Mouse (Mus musculus): ENCODE measurements around the gene Npvf. TPM values are rescaled to one million over a fixed set of nuclear protein-coding genes. Genes with fewer than 3 reads are reported as not detected.

Npvf gene
- total and polyA plus RNA-seq, 3 experiments = not detected

DNA sequence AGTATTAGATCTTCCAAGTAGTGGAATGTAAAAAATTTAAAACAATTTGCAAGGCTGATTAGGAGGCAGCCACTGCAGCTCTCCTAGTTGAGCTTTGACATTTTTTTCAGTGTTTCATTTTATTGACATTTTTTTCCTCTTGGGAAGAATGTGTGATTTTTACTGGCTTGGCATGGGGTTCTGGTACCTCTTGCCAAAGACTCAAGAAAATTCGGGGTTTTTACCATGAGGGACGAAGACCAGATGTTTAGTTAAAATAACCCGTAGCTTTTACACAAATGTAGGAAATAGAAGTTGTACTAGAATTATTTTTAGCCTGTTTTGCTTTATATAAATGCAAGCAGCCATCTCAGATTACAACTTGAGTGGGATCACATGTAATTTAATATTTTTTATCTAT lies 4.2 kb upstream of the Npvf start:
- no peaks in the 10 kb centered on the region for H3K79me2 ChIP-seq (ENCODE audit: control insufficient read depth, insufficient read depth, low read length, poor library complexity)
- H3K4me3 ChIP-seq (ENCODE audit: control insufficient read depth in 1 of 2, insufficient read depth in 1 of 2, low read depth in 2 of 2, low read length in 2 of 2) = no peak overlapping the region
- no peak overlapping the region for H3K9ac ChIP-seq (ENCODE audit: control insufficient read depth, low read depth, low read length, poor library complexity, severe bottlenecking)
- no peak overlapping the region for H3K27ac ChIP-seq (ENCODE audit: control insufficient read depth, low read depth, low read length)
- no peaks in the 10 kb centered on the region; a peak in 1 of 4 replicates for H3K27me3 ChIP-seq (ENCODE audit: control insufficient read depth in 1 of 2, insufficient read depth in 2 of 2, low read length in 2 of 2)
- no peaks in the 10 kb centered on the region for H3K9me3 ChIP-seq (replicated peaks; ENCODE audit: insufficient read depth, low read length)
- TF ChIP-seq TBP (IDR thresholded peaks at IDR 0.05; ENCODE audit: low read depth, low read length) (no peak), POLR2AphosphoS2 (IDR thresholded peaks at IDR 0.05; ENCODE audit: low read length) (no peak), MAX (IDR thresholded peaks at IDR 0.05; ENCODE audit: low read length) (no peak), NELFE (IDR thresholded peaks at IDR 0.05; ENCODE audit: low read depth, low read length) (no peak), MXI1 (IDR thresholded peaks at IDR 0.05; ENCODE audit: low read depth, low read length) (no peak), ZNF384 (IDR thresholded peaks at IDR 0.05; ENCODE audit: low read depth, low read length) (no peak)
- no peaks in the 10 kb centered on the region for H3K36me3 ChIP-seq (ENCODE audit: control insufficient read depth in 1 of 2, insufficient read depth in 2 of 2, low read length in 2 of 2)
- no peak for DNase-seq (ENCODE audit: low read depth, low spot score)
- no peaks in the 10 kb centered on the region for H3K4me1 ChIP-seq (ENCODE audit: control insufficient read depth in 1 of 2, insufficient read depth in 2 of 2, low read length in 2 of 2)

GRCm38 (mm10) chr6:50658018-50658417 lies 3.8 kb upstream of the Npvf start:
- no peak for TF ChIP-seq HCFC1 (IDR thresholded peaks at IDR 0.05; ENCODE audit: low read depth, low read length)
- TF ChIP-seq MEF2A (IDR thresholded peaks at IDR 0.05; ENCODE audit: extremely low read depth, insufficient replicate concordance, low read depth, low read length, poor library complexity, severe bottlenecking) = no peak
- no peak for TF ChIP-seq ZNF384 (IDR thresholded peaks at IDR 0.05; ENCODE audit: low read depth, low read length)
- TF ChIP-seq MYB (IDR thresholded peaks at IDR 0.05; ENCODE audit: low read depth, low read length) = no peak
- no peak for TF ChIP-seq CTCF (IDR thresholded peaks at IDR 0.05 in 2 of 3, conservative IDR thresholded peaks at IDR 0.05 in 1 of 3; ENCODE audit: control insufficient read depth in 1 of 3, insufficient read depth in 1 of 3, low read depth in 2 of 3, low read length in 3 of 3, poor library complexity in 1 of 3, severe bottlenecking in 1 of 3)
- no peak for TF ChIP-seq NRF1 (IDR thresholded peaks at IDR 0.05; ENCODE audit: insufficient read depth, low read depth, low read length, poor library complexity, severe bottlenecking)
- TF ChIP-seq GATA1 (IDR thresholded peaks at IDR 0.05; ENCODE audit: low read depth, low read length) = no peak
- TF ChIP-seq ZMIZ1 (IDR thresholded peaks at IDR 0.05; ENCODE audit: low read depth, low read length) = no peak
- TF ChIP-seq MYC (IDR thresholded peaks at IDR 0.05; ENCODE audit: low read depth, low read length) = no peak
- TF ChIP-seq MXI1 (IDR thresholded peaks at IDR 0.05; ENCODE audit: low read depth, low read length) = no peak
- no peak for TF ChIP-seq UBTF (IDR thresholded peaks at IDR 0.05; ENCODE audit: borderline replicate concordance, insufficient read depth, low read depth, low read length)
- TF ChIP-seq CHD2 (IDR thresholded peaks at IDR 0.05; ENCODE audit: low read length) = no peak
- TF ChIP-seq SMC3 (IDR thresholded peaks at IDR 0.05; ENCODE audit: low read depth, low read length) = no peak
- no peak for TF ChIP-seq CHD1 (IDR thresholded peaks at IDR 0.05; ENCODE audit: low read depth, low read length)
- TF ChIP-seq USF2 (IDR thresholded peaks at IDR 0.05; ENCODE audit: borderline replicate concordance in 1 of 2, insufficient read depth in 1 of 2, low read depth in 1 of 2, low read length in 2 of 2) = no peak
- no peak for TF ChIP-seq USF1 (IDR thresholded peaks at IDR 0.05; ENCODE audit: low read depth, low read length)
- Histone ChIP-seq H3K9me3 (replicated peaks; ENCODE audit: insufficient read depth, low read length) (no peaks in the 10 kb centered on the region), H3K27me3 (ENCODE audit: control insufficient read depth in 1 of 2, insufficient read depth in 2 of 2, low read length in 2 of 2) (no peaks in the 10 kb centered on the region; a peak in 1 of 4 replicates), H3K4me1 (ENCODE audit: control insufficient read depth in 1 of 2, insufficient read depth in 2 of 2, low read length in 2 of 2) (no peaks in the 10 kb centered on the region), H3K79me2 (ENCODE audit: control insufficient read depth, insufficient read depth, low read length, poor library complexity) (no peaks in the 10 kb centered on the region), H3K36me3 (ENCODE audit: control insufficient read depth in 1 of 2, insufficient read depth in 2 of 2, low read length in 2 of 2) (no peaks in the 10 kb centered on the region), H3K27ac (ENCODE audit: control insufficient read depth, low read depth, low read length) (no peak overlapping the region), H3K4me3 (ENCODE audit: control insufficient read depth in 1 of 2, insufficient read depth in 1 of 2, low read depth in 2 of 2, low read length in 2 of 2) (no peak overlapping the region), H3K9ac (ENCODE audit: control insufficient read depth, low read depth, low read length, poor library complexity, severe bottlenecking) (no peak overlapping the region)
- no peak for DNase-seq (ENCODE audit: low read depth, low spot score)

Data from MEL (cell line).